Mouse (Mus musculus): ENCODE results near the gene En2. TPM values are rescaled to one million over a fixed set of nuclear protein-coding genes. Genes with fewer than 3 reads are reported as not detected.

The En2 gene
- not detected in 2 replicates for polyA plus RNA-seq (2015; fragmentation: Nextera tagmentation; extraction: Ambion mirVana)

DNA sequence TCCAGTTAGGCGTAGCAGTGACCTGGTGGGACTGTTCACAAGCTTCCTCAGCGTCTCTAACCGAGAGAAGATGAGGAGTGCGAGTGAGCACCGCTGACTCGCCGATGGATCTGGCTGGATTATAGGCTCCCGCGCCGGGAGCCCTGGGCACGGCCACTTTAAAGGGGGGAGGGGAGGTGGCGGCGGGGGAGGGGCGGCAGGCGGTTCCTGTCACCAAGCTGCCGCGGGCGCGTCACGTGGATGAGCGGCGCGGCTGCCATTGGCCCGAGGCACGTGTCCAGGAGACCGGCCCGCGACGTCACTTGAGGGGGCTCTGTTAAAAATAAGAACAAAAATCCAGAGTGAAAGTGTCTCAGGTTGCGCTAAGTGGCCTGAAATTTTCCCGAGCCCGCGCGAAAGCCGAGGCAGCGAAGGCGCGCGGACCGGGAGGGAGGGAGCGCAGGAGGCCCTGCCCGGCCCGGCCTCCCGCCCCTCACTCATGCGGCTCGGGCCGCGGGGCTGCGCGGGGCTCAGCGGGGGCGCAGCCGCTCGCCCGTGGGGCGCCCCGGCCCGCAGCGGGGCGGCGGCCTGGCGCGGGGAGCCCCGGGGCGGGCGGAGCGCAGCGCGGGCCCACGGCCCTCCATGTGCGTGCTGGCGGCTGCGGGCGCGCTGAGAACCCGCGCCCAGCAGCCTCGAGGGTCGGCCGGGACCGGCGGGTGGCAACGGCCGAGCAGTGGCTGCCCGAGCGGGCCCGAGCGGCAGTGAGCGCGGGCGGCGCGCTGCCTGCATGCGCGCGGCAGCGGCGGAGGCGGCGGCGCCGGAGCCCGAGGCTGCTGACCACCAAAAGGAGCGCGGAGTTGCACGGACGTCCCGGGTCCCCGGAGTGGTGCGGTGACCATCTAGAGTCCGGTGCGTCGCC, at the start of gene En2:
TSS of gene En2 (plus strand) at position 337 of the 898 bp plus-strand sequence.
- peak within 1 kb of the TSS; percentile 99 for H3K4me2 ChIP-seq
- H3K4me1 ChIP-seq, result peaks cover 24% of the 10 kb centered on the region
- H3K9ac ChIP-seq, result no peak within 1 kb of the TSS
- no peak within 1 kb of the TSS for H3K27ac ChIP-seq
- no peaks in the 10 kb centered on the region for H3K36me3 ChIP-seq
- H3K27me3 ChIP-seq (replicated peaks), result peaks cover 91% of the 10 kb centered on the region
- H3K4me3 ChIP-seq (replicated peaks), result peak within 1 kb of the TSS; percentile 45
- ATAC-seq (ENCODE audit: insufficient read depth, low FRiP score, low read depth), result peak; percentile 44
- under 1% methylated on average over 112 of the region's 113 CpGs for WGBS
- no peaks in the 10 kb centered on the region for H3K9me3 ChIP-seq

GRCm38 (mm10) chr5:28117251-28117880, 48.1 kb upstream of the En2 start:
- peaks cover 54% of the 10 kb centered on the region for H3K27me3 ChIP-seq (replicated peaks)
- H3K4me2 ChIP-seq, result no peak overlapping the region
- H3K27ac ChIP-seq, result no peak overlapping the region
- no peaks in the 10 kb centered on the region for H3K4me1 ChIP-seq
- no peaks in the 10 kb centered on the region for H3K36me3 ChIP-seq
- H3K9me3 ChIP-seq, result no peaks in the 10 kb centered on the region
- no peak for ATAC-seq (ENCODE audit: insufficient read depth, low FRiP score, low read depth)
- H3K9ac ChIP-seq, result no peak overlapping the region
- 10% methylated on average over 13 of the region's 13 CpGs for WGBS
- no peak overlapping the region for H3K4me3 ChIP-seq (replicated peaks)

- Histone ChIP-seq H3K9ac (no peak overlapping the region), H3K36me3 (no peaks in the 10 kb centered on the region), H3K27ac (no peak overlapping the region), H3K9me3 (no peaks in the 10 kb centered on the region), H3K27me3 (replicated peaks) (peaks cover 60% of the 10 kb centered on the region), H3K4me2 (peak overlapping the region; percentile 53), H3K4me3 (replicated peaks) (peak overlapping the region; percentile 30), H3K4me1 (no peaks in the 10 kb centered on the region)
- ATAC-seq (ENCODE audit: insufficient read depth, low FRiP score, low read depth), result no peak
- WGBS, result under 1% methylated on average over 30 of the region's 30 CpGs
These were observed 47.5 kb upstream of the En2 start for GRCm38 (mm10) chr5:28117882-28118530.

DNA sequence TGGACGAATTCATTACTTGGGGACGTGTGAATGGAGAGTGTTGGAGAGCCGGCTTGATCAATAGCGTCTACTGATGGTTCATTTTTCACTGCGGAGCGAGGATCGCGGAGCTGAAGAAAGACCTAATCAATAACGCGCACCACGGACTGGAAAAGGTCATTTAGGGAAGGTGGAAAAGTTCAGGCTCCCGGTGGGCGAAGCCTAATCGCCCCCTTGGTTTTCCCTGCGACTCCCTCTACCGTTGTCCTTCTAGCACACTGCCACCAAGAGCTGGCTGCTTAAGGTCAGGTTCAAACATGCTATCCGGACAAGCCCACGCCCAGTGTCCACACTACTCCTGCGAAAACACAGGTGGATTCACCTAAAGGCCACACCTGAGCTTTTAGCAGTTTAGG, 47.0 kb upstream of the En2 start:
- no peak overlapping the region for H3K9ac ChIP-seq
- no peaks in the 10 kb centered on the region for H3K9me3 ChIP-seq
- H3K36me3 ChIP-seq, result no peaks in the 10 kb centered on the region
- ATAC-seq (ENCODE audit: insufficient read depth, low FRiP score, low read depth), result no peak
- H3K4me3 ChIP-seq (replicated peaks), result peak overlapping the region; percentile 30
- H3K4me2 ChIP-seq, result peak overlapping the region; percentile 53
- H3K27me3 ChIP-seq (replicated peaks), result peaks cover 65% of the 10 kb centered on the region
- no peak overlapping the region for H3K27ac ChIP-seq
- under 1% methylated on average over 19 of the region's 19 CpGs for whole genome bisulfite sequencing
- no peaks in the 10 kb centered on the region for H3K4me1 ChIP-seq

GRCm38 (mm10) chr5:28119576-28119975, 45.9 kb upstream of the En2 start:
- no peaks in the 10 kb centered on the region for H3K4me1 ChIP-seq
- H3K4me2 ChIP-seq, result no peak overlapping the region
- H3K9ac ChIP-seq, result no peak overlapping the region
- H3K9me3 ChIP-seq, result no peaks in the 10 kb centered on the region
- H3K27me3 ChIP-seq (replicated peaks), result peaks cover 75% of the 10 kb centered on the region
- no peak for ATAC-seq (ENCODE audit: insufficient read depth, low FRiP score, low read depth)
- no peak overlapping the region for H3K4me3 ChIP-seq (replicated peaks)
- no peak overlapping the region for H3K27ac ChIP-seq
- no peaks in the 10 kb centered on the region for H3K36me3 ChIP-seq
- 25% methylated on average over 3 of the region's 3 CpGs for whole genome bisulfite sequencing

DNA sequence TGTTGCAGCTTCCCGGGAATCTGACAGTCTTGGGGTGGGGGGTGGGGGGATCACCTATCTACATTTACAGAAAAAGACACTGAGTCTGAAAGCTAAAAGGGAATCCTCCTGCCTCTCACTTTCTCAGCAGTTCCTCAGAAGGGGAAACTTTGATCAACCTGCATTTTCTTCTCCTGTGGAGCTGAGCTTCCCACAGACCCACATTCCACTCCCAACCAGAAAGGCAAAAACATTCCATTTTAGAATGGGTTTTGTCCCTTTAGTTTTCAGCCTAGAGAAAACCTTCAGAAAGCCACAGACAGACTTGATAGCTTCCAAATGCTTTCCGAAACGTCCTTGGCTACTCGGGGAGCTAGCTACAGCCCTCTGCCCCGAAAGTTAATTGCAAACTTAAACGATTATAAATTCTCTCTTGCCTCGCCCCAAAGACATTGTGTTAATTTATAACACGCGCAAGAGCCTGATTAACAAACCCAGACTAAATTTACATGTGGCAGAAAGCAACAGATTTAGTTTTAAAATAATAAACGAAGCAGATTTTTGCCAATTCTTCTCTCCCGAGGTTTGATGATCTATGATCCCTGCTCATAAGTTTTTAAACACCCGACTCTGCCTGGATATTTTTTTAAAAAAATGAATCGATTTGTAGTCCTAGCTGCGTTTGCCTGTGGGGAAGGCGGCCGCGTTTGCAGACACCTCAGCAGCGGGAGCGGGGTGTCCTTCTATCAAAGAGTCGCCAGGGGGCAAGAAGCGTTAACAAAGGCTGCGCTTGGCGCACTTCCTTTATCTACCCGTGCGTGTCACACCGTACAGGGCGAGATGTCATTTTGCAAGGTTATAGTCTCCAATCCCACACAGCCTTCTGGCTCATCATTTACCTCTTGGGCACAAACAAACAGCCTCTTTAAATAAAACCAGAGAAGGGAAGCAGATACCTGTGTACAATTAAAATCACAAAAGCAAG, 42.7 kb upstream of the En2 start:
- Histone ChIP-seq H3K36me3 (no peaks in the 10 kb centered on the region), H3K27me3 (replicated peaks) (peaks cover 89% of the 10 kb centered on the region), H3K4me1 (no peaks in the 10 kb centered on the region), H3K4me3 (replicated peaks) (no peak overlapping the region), H3K9ac (no peak overlapping the region), H3K4me2 (no peak overlapping the region), H3K27ac (no peak overlapping the region), H3K9me3 (no peaks in the 10 kb centered on the region)
- 1% methylated on average over 27 of the region's 27 CpGs for WGBS
- ATAC-seq (ENCODE audit: insufficient read depth, low FRiP score, low read depth), result 0 out of 2 replicates have a peak, but pooled peaks have one; percentile 60

GRCm38 (mm10) chr5:28123455-28123825, 42.1 kb upstream of the En2 start:
- no peaks in the 10 kb centered on the region for H3K36me3 ChIP-seq
- ATAC-seq (ENCODE audit: insufficient read depth, low FRiP score, low read depth), result no peak
- no peaks in the 10 kb centered on the region for H3K9me3 ChIP-seq
- peaks cover 88% of the 10 kb centered on the region for H3K27me3 ChIP-seq (replicated peaks)
- no peaks in the 10 kb centered on the region for H3K4me1 ChIP-seq
- H3K4me2 ChIP-seq, result no peak overlapping the region
- H3K4me3 ChIP-seq (replicated peaks), result no peak overlapping the region
- no peak overlapping the region for H3K9ac ChIP-seq
- H3K27ac ChIP-seq, result no peak overlapping the region
- 1% methylated on average over 11 of the region's 11 CpGs for WGBS

GRCm38 (mm10) chr5:28124321-28125230, 40.9 kb upstream of the En2 start:
- Histone ChIP-seq H3K36me3 (no peaks in the 10 kb centered on the region), H3K27me3 (replicated peaks) (peaks cover 87% of the 10 kb centered on the region), H3K4me1 (no peaks in the 10 kb centered on the region), H3K9me3 (no peaks in the 10 kb centered on the region), H3K4me3 (replicated peaks) (no peak overlapping the region), H3K27ac (no peak overlapping the region), H3K4me2 (no peak overlapping the region), H3K9ac (no peak overlapping the region)
- ATAC-seq (ENCODE audit: insufficient read depth, low FRiP score, low read depth), result no peak
- 3% methylated on average over 28 of the region's 28 CpGs for WGBS

- Histone ChIP-seq H3K9ac (no peak overlapping the region), H3K27me3 (replicated peaks) (peaks cover 57% of the 10 kb centered on the region), H3K4me3 (replicated peaks) (no peak overlapping the region), H3K36me3 (no peaks in the 10 kb centered on the region), H3K4me1 (no peaks in the 10 kb centered on the region), H3K27ac (no peak overlapping the region), H3K9me3 (no peaks in the 10 kb centered on the region), H3K4me2 (no peak overlapping the region)
- no peak for ATAC-seq (ENCODE audit: insufficient read depth, low FRiP score, low read depth)
- WGBS, result 26% methylated on average over 1 of the region's 1 CpGs
These were observed 36.6 kb upstream of the En2 start for GRCm38 (mm10) chr5:28128851-28129250.

- Histone ChIP-seq H3K36me3 (no peaks in the 10 kb centered on the region), H3K27ac (no peak overlapping the region), H3K9me3 (no peaks in the 10 kb centered on the region), H3K9ac (no peak overlapping the region), H3K4me2 (no peak overlapping the region), H3K27me3 (replicated peaks) (peaks cover 39% of the 10 kb centered on the region), H3K4me1 (no peaks in the 10 kb centered on the region), H3K4me3 (replicated peaks) (no peak overlapping the region)
- WGBS, result 78% methylated on average over 5 of the region's 5 CpGs
- no peak for ATAC-seq (ENCODE audit: insufficient read depth, low FRiP score, low read depth)
These were observed 33.3 kb upstream of the En2 start for GRCm38 (mm10) chr5:28132231-28132630.

All from stomach, embryonic 15.5 days (tissue).